Mouse (Mus musculus) testis, adult 2 months (tissue): ENCODE measurements around the gene Pld3.

Source experiments
- CTCF ChIP-seq: fragments of 200-500 bp; IDR thresholded peaks from 2 replicates; pipeline ENCODE4 v1.5.1; 2012; ENCODE audit warnings: low read depth, mild to moderate bottlenecking, inconsistent platforms, low read length, moderate library complexity; ENCODE audit not compliant: control insufficient read depth, insufficient read depth, insufficient replicate concordance
- POLR2A ChIP-seq: fragments of 200-500 bp; IDR thresholded peaks from 2 replicates; pipeline ENCODE4 v1.6.1; 2012; ENCODE audit warnings: low read depth, mild to moderate bottlenecking, inconsistent platforms, low read length, moderate library complexity; ENCODE audit not compliant: control insufficient read depth

DNA sequence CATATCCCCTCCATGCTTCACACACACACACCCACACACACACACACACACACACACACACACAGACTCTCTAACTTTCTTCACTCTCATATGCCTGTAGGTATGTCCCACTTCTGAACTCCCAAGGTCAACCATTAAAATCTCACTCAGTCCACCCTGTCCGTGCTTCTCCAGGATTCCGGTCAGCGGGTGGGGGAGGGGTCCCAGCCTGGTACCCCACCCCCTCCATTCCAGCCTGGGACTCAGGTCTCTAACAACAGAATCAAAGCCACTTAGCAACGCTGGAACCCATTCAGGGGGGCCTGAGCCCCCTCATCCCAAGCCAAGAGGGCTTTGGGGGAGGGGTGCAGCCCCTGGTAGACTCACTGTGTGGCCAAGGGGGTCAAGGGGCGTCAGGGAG lies 30.1 kb downstream of the Pld3 start, which contains the start of gene Hipk4:
- TF ChIP-seq CTCF (no peak), POLR2A (no peak)
